Mouse (Mus musculus): ENCODE measurements around the gene Serpina3i. TPM values are rescaled to one million over a fixed set of nuclear protein-coding genes. Genes with fewer than 3 reads are reported as not detected.

Serpina3i gene
- polyA plus RNA-seq, 1 experiment, result 1.1 TPM

- H3K27ac ChIP-seq (ENCODE audit: insufficient read depth, low read length), result no peak overlapping the region
- H3K36me3 ChIP-seq (ENCODE audit: control insufficient read depth, insufficient read depth, low read length, poor library complexity, severe bottlenecking), result no peaks in the 10 kb centered on the region
- H3K4me1 ChIP-seq (ENCODE audit: control insufficient read depth, insufficient read depth, low read length), result no peaks in the 10 kb centered on the region
- no peaks in the 10 kb centered on the region for H3K27me3 ChIP-seq (ENCODE audit: control insufficient read depth, insufficient read depth, low read length, poor library complexity, severe bottlenecking)
- no peak overlapping the region for H3K4me3 ChIP-seq (ENCODE audit: low read depth, low read length)
- TF ChIP-seq CTCF (IDR thresholded peaks at IDR 0.05; ENCODE audit: low read depth, low read length) (no peak), EP300 (IDR thresholded peaks at IDR 0.05; ENCODE audit: insufficient read depth, low read depth, low read length) (no peak), POLR2A (IDR thresholded peaks at IDR 0.05; ENCODE audit: insufficient read depth, low read length) (no peak)
- H3K9ac ChIP-seq (ENCODE audit: low read depth, poor library complexity, severe bottlenecking), result no peak overlapping the region
- H3K9me3 ChIP-seq (replicated peaks; ENCODE audit: control insufficient read depth, insufficient read depth, low read length, poor library complexity, severe bottlenecking), result peaks cover 23% of the 10 kb centered on the region
These were observed 16.1 kb downstream of the Serpina3i start for GRCm38 (mm10) chr12:104279056-104279435.

- no peak overlapping the region for H3K9ac ChIP-seq (ENCODE audit: low read depth, poor library complexity, severe bottlenecking)
- H3K9me3 ChIP-seq (replicated peaks; ENCODE audit: control insufficient read depth, insufficient read depth, low read length, poor library complexity, severe bottlenecking), result peaks cover 8% of the 10 kb centered on the region
- no peak overlapping the region for H3K27ac ChIP-seq (ENCODE audit: insufficient read depth, low read length)
- no peak overlapping the region for H3K4me3 ChIP-seq (ENCODE audit: low read depth, low read length)
- no peaks in the 10 kb centered on the region for H3K27me3 ChIP-seq (ENCODE audit: control insufficient read depth, insufficient read depth, low read length, poor library complexity, severe bottlenecking)
- no peaks in the 10 kb centered on the region for H3K36me3 ChIP-seq (ENCODE audit: control insufficient read depth, insufficient read depth, low read length, poor library complexity, severe bottlenecking)
- TF ChIP-seq CTCF (IDR thresholded peaks at IDR 0.05; ENCODE audit: low read depth, low read length) (no peak), POLR2A (IDR thresholded peaks at IDR 0.05; ENCODE audit: insufficient read depth, low read length) (no peak), EP300 (IDR thresholded peaks at IDR 0.05; ENCODE audit: insufficient read depth, low read depth, low read length) (no peak)
- no peaks in the 10 kb centered on the region for H3K4me1 ChIP-seq (ENCODE audit: control insufficient read depth, insufficient read depth, low read length)
These were observed 20.5 kb downstream of the Serpina3i start for GRCm38 (mm10) chr12:104283380-104283779.

GRCm38 (mm10) chr12:104288336-104288735 is 25.4 kb downstream of the Serpina3i start:
- Histone ChIP-seq H3K4me3 (ENCODE audit: low read depth, low read length) (no peak overlapping the region), H3K4me1 (ENCODE audit: control insufficient read depth, insufficient read depth, low read length) (no peaks in the 10 kb centered on the region), H3K27me3 (ENCODE audit: control insufficient read depth, insufficient read depth, low read length, poor library complexity, severe bottlenecking) (no peaks in the 10 kb centered on the region), H3K36me3 (ENCODE audit: control insufficient read depth, insufficient read depth, low read length, poor library complexity, severe bottlenecking) (no peaks in the 10 kb centered on the region), H3K9me3 (replicated peaks; ENCODE audit: control insufficient read depth, insufficient read depth, low read length, poor library complexity, severe bottlenecking) (peaks cover 3% of the 10 kb centered on the region; the same call in 1 of the 2 replicates), H3K9ac (ENCODE audit: low read depth, poor library complexity, severe bottlenecking) (no peak overlapping the region), H3K27ac (ENCODE audit: insufficient read depth, low read length) (no peak overlapping the region)
- no peak for TF ChIP-seq POLR2A (IDR thresholded peaks at IDR 0.05; ENCODE audit: insufficient read depth, low read length)
- no peak for TF ChIP-seq EP300 (IDR thresholded peaks at IDR 0.05; ENCODE audit: insufficient read depth, low read depth, low read length)
- no peak for TF ChIP-seq CTCF (IDR thresholded peaks at IDR 0.05; ENCODE audit: low read depth, low read length)

- no peak overlapping the region for H3K9ac ChIP-seq (ENCODE audit: low read depth, poor library complexity, severe bottlenecking)
- H3K27me3 ChIP-seq (ENCODE audit: control insufficient read depth, insufficient read depth, low read length, poor library complexity, severe bottlenecking), result no peaks in the 10 kb centered on the region
- H3K27ac ChIP-seq (ENCODE audit: insufficient read depth, low read length), result no peak overlapping the region
- no peaks in the 10 kb centered on the region for H3K36me3 ChIP-seq (ENCODE audit: control insufficient read depth, insufficient read depth, low read length, poor library complexity, severe bottlenecking)
- H3K4me1 ChIP-seq (ENCODE audit: control insufficient read depth, insufficient read depth, low read length), result no peaks in the 10 kb centered on the region
- H3K9me3 ChIP-seq (replicated peaks; ENCODE audit: control insufficient read depth, insufficient read depth, low read length, poor library complexity, severe bottlenecking), result peaks cover 3% of the 10 kb centered on the region; the same call in 1 of the 2 replicates
- TF ChIP-seq CTCF (IDR thresholded peaks at IDR 0.05; ENCODE audit: low read depth, low read length), result no peak
- TF ChIP-seq POLR2A (IDR thresholded peaks at IDR 0.05; ENCODE audit: insufficient read depth, low read length), result no peak
- no peak for TF ChIP-seq EP300 (IDR thresholded peaks at IDR 0.05; ENCODE audit: insufficient read depth, low read depth, low read length)
- H3K4me3 ChIP-seq (ENCODE audit: low read depth, low read length), result no peak overlapping the region
These were observed 26.9 kb downstream of the Serpina3i start for GRCm38 (mm10) chr12:104289872-104290271.

- H3K9ac ChIP-seq (ENCODE audit: low read depth, poor library complexity, severe bottlenecking), result no peak overlapping the region
- TF ChIP-seq POLR2A (IDR thresholded peaks at IDR 0.05; ENCODE audit: insufficient read depth, low read length), result no peak
- no peak for TF ChIP-seq EP300 (IDR thresholded peaks at IDR 0.05; ENCODE audit: insufficient read depth, low read depth, low read length)
- TF ChIP-seq CTCF (IDR thresholded peaks at IDR 0.05; ENCODE audit: low read depth, low read length), result no peak
- peaks cover 3% of the 10 kb centered on the region; the same call in 1 of the 2 replicates for H3K9me3 ChIP-seq (replicated peaks; ENCODE audit: control insufficient read depth, insufficient read depth, low read length, poor library complexity, severe bottlenecking)
- H3K27me3 ChIP-seq (ENCODE audit: control insufficient read depth, insufficient read depth, low read length, poor library complexity, severe bottlenecking), result no peaks in the 10 kb centered on the region
- no peak overlapping the region for H3K27ac ChIP-seq (ENCODE audit: insufficient read depth, low read length)
- no peaks in the 10 kb centered on the region for H3K36me3 ChIP-seq (ENCODE audit: control insufficient read depth, insufficient read depth, low read length, poor library complexity, severe bottlenecking)
- no peak overlapping the region for H3K4me3 ChIP-seq (ENCODE audit: low read depth, low read length)
- H3K4me1 ChIP-seq (ENCODE audit: control insufficient read depth, insufficient read depth, low read length), result no peaks in the 10 kb centered on the region
These were observed 31.0 kb downstream of the Serpina3i start for GRCm38 (mm10) chr12:104293963-104294362.

GRCm38 (mm10) chr12:104298049-104298448 is 35.1 kb downstream of the Serpina3i start:
- Histone ChIP-seq H3K36me3 (ENCODE audit: control insufficient read depth, insufficient read depth, low read length, poor library complexity, severe bottlenecking) (no peaks in the 10 kb centered on the region), H3K9ac (ENCODE audit: low read depth, poor library complexity, severe bottlenecking) (no peak overlapping the region), H3K4me1 (ENCODE audit: control insufficient read depth, insufficient read depth, low read length) (no peaks in the 10 kb centered on the region), H3K27ac (ENCODE audit: insufficient read depth, low read length) (no peak overlapping the region), H3K27me3 (ENCODE audit: control insufficient read depth, insufficient read depth, low read length, poor library complexity, severe bottlenecking) (no peaks in the 10 kb centered on the region), H3K4me3 (ENCODE audit: low read depth, low read length) (no peak overlapping the region), H3K9me3 (replicated peaks; ENCODE audit: control insufficient read depth, insufficient read depth, low read length, poor library complexity, severe bottlenecking) (no peaks in the 10 kb centered on the region)
- TF ChIP-seq POLR2A (IDR thresholded peaks at IDR 0.05; ENCODE audit: insufficient read depth, low read length) (no peak), EP300 (IDR thresholded peaks at IDR 0.05; ENCODE audit: insufficient read depth, low read depth, low read length) (no peak), CTCF (IDR thresholded peaks at IDR 0.05; ENCODE audit: low read depth, low read length) (no peak)

All from ES-Bruce4 (cell line).